Mouse (Mus musculus): Measurements from ENCODE around the gene Pcp4l1.
"Not testable (repeated sequence)": the region's sequence is repeated elsewhere in the genome, so short reads cannot be mapped to it uniquely, and the experiment has no call there.

Gene Pcp4l1

DNA sequence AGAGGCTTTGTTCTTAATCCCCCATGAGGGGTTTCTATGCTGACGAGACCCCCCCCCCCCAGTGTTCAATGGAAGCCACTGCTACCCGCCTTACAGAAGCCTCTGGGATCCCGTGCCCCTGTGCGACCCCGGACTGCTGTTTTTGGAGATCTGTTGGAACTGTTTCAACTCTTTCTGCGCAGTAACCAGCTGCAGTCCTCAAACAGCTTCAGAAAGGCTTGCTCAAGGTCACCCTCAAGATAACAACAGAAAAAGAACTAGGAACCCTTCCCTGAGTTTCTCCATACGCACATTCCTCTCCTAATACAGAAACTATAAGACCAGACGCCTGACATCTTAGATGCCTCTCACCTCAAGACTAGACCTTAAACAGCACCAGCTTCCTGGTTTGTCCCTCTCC, 7.0 kb downstream of the Pcp4l1 start:
- no peak for DNase-seq (ENCODE audit: low read depth, low spot score)

DNA sequence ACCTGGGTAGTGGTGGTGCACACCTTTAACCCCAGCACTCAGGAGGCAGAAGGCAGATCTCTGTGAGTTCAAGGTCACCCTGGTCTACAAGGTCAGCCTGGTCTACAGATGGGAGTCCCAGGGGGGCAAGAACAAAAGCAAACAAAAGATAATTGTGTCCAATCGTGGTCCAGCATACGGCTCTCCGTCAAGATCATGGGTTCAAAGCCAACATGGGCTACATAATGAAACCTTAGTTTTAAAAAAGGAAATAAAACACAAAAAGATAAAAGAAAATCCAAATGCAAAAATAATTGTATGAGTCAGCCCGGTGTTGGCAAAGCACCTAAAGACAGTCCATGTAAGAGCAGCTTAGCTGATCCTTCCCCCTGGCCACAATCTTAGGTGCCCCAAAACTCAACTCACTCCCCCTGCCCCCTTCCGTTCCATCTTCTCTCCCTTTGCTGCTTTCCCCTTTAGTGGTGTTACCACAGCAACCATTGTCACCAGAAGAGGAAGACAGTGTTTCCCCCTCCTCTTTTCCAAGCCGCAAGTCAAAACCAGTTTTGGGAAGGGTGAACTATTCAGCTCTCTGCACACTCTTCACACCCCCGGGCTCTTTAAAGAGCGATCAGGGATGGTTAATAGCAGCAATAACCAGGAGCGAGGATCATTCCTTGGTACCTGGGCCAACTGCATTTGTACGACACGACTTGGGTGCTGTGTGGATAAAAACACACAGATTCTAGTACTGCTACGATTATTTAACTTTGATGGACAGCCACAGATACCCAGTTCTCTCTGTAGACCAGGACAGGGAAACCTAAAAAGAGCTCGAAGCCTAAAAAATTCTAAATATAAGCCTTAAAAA, 8.0 kb downstream of the Pcp4l1 start:
- DNase-seq (ENCODE audit: low read depth, low spot score): no peak

DNA sequence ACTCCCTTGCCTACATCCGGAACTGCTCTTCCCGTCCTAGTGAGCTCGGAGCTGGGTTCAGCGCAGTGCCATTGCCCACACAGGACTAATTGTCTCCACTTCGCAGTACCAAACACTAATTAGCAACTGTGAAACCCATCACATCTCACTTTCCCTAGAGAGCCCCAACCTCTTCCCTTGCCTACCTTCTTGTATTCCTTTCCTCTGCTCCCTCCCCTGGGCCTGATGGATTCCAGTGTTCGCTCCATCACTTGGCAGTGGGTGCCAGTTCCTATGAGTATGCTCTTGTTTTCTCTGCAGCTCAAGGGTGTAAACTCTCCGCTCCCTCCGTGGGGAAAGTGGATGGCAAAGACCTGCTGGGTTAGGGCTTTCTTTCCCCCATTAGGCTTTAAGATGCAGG, 10.4 kb downstream of the Pcp4l1 start:
- no peak for DNase-seq (ENCODE audit: low read depth, low spot score)

DNA sequence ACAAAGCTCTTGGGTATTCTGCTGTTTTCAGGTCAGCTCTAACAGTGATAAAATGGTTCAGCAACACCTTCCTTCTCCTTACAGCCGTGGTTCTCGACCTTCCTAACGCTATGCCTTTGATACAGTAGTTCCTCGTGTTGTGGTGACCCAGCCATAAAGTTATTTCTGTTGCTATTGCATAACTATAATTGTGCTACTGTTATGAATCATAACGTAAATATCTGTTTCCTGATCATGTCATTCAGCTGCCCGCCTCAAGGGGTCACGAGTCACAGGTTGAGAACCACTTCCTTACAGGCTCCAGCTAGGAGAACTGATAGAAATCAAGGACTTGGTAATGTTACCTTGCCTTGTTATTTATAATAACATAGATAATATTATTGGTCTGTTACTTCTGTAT, 11.8 kb downstream of the Pcp4l1 start:
- no peak for DNase-seq (ENCODE audit: low read depth, low spot score)

DNA sequence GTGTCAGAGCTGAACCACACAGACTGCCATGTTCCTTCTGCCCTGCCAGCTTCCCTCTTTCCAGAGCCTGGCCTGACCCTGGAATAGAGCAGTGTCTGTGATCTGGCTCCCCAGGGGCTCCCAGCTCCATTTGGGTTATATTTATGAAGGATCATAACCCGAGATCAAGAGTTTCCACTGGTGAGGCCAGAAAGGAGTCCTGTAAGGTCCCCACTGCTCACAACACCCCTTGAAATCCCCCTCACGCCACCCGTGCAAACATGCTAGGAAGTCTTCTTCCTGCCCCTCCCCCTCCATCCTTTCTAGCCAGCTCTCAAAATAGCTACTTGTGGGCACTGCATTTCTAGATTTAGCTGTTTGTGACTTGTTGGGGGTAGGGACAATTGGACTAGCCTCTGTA, 12.4 kb downstream of the Pcp4l1 start:
- no peak for DNase-seq (ENCODE audit: low read depth, low spot score)

GRCm38 (mm10) chr1:171183025-171183424, 13.0 kb downstream of the Pcp4l1 start:
- no peak for DNase-seq (ENCODE audit: low read depth, low spot score)

GRCm38 (mm10) chr1:171179487-171180171, 16.4 kb downstream of the Pcp4l1 start:
- DNase-seq (ENCODE audit: low read depth, low spot score): no peak

GRCm38 (mm10) chr1:171172779-171173178, 23.3 kb downstream of the Pcp4l1 start:
- no peak for DNase-seq (ENCODE audit: low read depth, low spot score)

DNA sequence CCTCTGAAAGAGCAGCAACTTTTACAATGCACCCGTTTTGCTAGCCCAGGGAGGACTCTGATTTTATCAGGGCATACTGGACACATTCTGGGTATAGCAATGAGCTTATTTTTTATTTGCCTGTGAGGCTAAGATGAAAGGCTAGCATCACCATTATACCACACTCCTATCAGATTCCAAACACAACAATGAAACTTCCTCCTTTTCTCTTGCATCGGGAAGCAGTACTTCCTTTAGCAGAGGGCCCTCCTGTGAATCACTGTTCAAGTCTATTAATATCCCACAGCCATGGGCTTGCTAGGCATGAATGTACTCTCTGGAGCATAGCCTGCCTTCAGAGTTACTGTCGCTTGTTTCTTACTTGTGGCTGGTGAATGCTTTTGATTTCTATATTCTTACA, 24.9 kb downstream of the Pcp4l1 start:
- DNase-seq (ENCODE audit: low read depth, low spot score): no peak

DNA sequence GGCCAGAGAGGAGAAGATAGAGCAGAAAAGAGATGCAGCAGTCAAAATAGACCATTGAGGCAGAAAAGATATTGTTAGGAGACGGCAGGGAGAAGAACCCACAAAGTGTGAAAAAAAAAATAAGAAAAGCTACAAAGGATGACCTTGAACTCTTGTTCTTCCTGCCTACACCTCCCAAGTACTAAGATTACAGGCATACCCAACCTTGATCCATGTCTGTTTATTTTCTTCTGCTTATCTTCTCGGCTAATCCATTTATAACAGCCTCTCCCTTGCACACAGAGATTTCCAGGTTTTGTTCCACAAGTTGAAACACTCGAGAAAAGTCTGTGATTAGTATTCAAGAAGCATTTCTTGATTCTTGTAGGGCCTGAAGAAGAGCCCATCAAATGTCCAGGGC, 26.2 kb downstream of the Pcp4l1 start:
- no peak for DNase-seq (ENCODE audit: low read depth, low spot score)

- no peak for DNase-seq (ENCODE audit: low read depth, low spot score)
These were observed 27.2 kb downstream of the Pcp4l1 start for GRCm38 (mm10) chr1:171168906-171169305.

DNA sequence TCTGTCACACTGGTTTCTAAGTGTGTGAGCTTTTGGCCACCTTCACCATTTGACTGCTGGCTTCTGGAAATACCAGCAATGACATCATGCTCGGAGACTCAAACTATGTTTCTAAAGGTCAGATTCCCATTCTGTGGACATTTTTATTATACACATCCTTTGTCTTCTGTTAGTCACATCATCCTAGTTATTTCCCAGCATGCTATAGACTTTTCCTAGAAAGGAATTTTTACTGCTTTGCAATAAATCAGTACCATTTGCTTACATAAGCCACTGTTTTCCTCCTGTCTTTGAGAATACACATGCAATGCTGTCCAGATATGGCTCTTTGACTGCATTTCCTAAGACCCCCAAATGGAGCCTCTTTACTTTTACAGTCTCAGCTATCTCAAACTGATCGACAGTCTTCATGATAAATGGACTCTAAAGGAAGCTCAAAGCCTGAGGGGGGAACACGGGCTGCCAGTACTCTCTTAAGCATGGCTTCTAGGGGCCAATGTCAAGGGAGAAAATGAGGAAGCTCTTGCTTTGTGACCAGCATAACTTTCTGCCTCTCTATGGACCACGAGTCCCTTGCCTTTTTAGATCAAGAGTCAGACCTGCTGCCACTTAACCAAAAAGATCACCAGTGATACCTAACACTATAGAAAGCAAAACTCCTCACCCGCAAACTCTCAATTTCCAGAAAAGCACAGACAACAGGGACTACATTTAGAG, 30.3 kb downstream of the Pcp4l1 start:
- DNase-seq (ENCODE audit: low read depth, low spot score): no peak

GRCm38 (mm10) chr1:171164258-171164657, 31.8 kb downstream of the Pcp4l1 start:
- no peak for DNase-seq (ENCODE audit: low read depth, low spot score)

DNA sequence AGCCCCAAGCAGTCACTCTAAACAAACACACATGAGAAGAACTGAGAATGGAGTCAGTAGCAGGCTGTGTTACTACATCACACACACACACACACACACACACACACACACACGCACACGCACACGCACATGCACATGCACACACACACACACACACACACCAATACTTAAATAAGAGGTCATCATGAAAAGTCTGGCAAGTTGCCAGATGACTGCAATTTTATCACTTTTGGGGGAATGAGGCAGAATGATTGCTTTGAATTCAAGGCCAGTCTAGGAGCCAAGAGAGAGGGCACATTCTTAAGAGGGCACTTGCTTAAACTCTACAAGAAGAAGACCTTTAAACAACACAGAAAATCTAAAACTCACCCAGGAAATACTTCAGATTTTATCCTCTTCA, 33.5 kb downstream of the Pcp4l1 start:
- DNase-seq (ENCODE audit: low read depth, low spot score): no peak

DNA sequence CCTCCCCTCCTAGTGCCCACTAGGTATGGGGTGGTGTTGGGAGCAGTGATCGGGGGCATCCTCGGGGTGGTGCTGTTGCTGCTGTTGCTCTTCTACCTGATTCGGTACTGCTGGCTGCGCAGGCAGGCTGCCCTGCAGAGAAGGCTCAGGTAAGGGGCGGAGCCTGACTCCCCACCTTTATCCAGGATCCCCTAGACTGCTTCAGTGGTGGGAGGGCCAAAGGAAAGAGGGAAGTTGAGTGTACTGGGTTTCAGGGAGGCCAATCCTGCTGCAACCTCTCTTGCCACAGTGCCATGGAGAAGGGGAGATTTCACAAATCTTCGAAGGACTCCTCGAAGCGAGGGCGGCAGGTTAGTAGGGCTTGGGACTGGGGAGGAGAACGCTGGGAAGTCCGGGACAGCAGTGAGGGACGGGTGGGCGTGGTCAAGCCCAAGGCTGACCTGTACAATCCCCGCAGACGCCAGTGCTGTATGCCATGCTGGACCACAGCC, 36.5 kb downstream of the Pcp4l1 start:
- DNase-seq (ENCODE audit: low read depth, low spot score): no peak

- no peak for DNase-seq (ENCODE audit: low read depth, low spot score)
These were observed 38.1 kb downstream of the Pcp4l1 start for GRCm38 (mm10) chr1:171157965-171158364.

- DNase-seq (ENCODE audit: low read depth, low spot score): no peak
These were observed 39.4 kb downstream of the Pcp4l1 start for GRCm38 (mm10) chr1:171156644-171157043.

DNA sequence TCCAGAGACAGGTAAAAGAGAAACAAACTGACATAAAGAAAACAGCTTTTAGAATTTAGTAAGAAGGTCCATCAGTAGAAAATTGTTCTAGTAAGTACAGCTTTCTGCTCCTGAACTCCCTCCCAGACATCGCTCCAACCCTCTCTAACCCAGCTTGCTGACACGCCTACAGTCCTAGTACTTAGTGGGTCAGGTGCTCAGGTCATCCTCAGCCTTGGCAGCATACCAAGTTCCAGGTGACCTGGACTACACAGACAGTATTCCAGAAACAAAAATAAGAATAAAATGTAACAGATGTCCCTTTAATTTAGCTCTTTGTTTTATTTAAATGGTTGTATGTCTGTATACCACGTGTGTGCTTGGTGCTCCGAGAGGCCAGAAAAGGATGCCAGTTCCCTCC, 44.1 kb downstream of the Pcp4l1 start:
- no peak for DNase-seq (ENCODE audit: low read depth, low spot score)

DNA sequence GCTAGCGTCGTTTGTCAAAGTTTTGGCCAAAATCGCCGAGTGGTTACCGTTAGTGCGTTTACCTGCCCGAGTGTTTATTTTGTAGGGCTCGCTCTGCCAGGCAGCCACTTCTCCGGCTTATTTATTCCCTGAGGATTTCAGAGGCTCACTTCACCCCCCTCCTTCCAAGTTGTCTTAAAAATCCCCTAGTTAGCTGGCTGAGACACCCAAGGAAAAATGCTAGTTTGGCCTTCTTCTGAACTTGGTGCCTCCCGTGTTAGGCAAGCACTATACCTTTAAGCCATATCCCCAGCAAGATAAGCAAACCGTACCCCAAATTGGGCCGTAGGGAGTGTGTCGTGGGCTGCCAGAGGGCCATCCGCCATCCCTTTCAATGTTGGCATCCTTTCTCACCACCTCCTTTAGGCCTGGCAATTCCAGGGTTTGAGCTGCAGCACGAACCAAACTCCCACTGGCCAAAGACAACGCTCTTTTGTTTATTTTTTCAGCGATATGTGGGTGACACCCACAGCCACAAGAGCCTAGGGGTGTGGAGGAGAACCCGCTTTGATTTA, 45.2 kb downstream of the Pcp4l1 start:
- no peak for DNase-seq (ENCODE audit: low read depth, low spot score)

DNA sequence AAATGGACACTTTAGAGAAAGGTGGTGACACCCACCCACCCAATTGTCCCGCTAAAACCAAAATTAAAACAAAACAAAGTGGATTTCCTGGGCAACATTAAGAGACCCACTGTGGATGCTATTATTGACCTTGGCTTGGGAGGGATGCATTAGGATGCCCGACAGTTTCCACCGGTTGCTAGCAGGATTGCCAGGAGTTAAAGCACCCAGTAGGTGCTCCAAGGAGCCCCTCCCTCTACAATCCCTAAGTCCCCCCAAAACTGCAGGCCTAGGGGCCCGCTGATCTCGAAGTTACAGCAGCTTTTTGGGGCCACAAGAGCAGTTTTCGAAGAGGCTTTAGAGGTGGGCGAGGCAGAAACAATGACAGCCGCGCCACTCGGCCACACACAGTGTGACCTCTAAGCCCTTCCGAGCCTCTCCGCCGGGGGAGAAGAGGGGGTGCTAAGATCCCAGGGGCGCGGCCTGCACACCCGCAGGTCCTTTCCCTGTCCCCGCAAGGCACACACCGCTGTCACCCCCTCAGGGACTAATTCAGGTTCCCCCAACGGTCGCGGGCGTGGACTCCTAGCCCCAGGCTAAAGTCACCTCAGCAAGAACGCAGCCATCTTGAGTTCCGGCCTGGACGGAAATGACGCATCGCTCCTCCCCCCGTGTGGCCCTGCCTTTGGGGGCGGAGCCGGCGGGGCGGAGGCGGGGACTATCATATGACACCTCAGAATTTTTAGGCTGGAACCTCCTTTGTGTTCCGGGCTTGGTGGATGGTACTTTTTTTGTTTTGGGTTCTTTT, 45.9 kb downstream of the Pcp4l1 start, which contains the start of the genes Sdhc and Mpz:
Sdhc (minus strand) TSS at position 630 of the 787 bp plus-strand sequence.
Mpz (plus strand) TSS at position 738 of the 787 bp plus-strand sequence.
- peak; percentile 86 for DNase-seq (ENCODE audit: low read depth, low spot score)

DNA sequence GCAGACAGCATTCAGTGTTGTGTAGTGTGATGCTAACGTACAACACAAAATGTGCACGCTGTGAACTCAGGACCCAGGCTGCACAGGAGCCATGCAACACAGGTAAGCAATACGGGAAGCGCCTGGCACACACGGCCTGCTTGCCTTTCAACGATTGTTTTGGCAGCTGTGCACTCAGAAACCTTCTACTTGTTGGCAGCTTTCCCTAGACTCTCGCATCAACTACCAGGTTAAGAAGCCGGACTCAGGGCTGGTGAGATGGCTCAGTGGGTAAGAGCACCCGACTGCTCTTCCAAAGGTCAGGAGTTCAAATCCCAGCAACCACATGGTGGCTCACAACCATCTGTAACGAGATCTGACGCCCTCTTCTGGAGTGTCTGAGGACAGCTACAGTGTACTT, 53.1 kb downstream of the Pcp4l1 start:
- not testable (repeated sequence) for DNase-seq (ENCODE audit: low read depth, low spot score)

Data from brain, embryonic 18.5 days (tissue).